Mouse (Mus musculus) brain, embryonic 14.5 days (tissue): ENCODE results near the gene Armcx4.

Experiments
- CTCF ChIP-seq: fragments of 200-500 bp; IDR thresholded peaks from 2 replicates; pipeline ENCODE4 v1.5.1; 2012; ENCODE audit warnings: inconsistent platforms, mild to moderate bottlenecking, moderate library complexity, borderline replicate concordance; ENCODE audit not compliant: insufficient read depth, insufficient read length; ENCODE audit errors: extremely low read depth
- POLR2A ChIP-seq: fragments of 200-500 bp; IDR thresholded peaks from 2 replicates; pipeline ENCODE4 v1.6.1; 2012; ENCODE audit warnings: mild to moderate bottlenecking, inconsistent platforms, borderline replicate concordance; ENCODE audit not compliant: poor library complexity, insufficient read depth, insufficient read length, severe bottlenecking; ENCODE audit errors: extremely low read depth

DNA sequence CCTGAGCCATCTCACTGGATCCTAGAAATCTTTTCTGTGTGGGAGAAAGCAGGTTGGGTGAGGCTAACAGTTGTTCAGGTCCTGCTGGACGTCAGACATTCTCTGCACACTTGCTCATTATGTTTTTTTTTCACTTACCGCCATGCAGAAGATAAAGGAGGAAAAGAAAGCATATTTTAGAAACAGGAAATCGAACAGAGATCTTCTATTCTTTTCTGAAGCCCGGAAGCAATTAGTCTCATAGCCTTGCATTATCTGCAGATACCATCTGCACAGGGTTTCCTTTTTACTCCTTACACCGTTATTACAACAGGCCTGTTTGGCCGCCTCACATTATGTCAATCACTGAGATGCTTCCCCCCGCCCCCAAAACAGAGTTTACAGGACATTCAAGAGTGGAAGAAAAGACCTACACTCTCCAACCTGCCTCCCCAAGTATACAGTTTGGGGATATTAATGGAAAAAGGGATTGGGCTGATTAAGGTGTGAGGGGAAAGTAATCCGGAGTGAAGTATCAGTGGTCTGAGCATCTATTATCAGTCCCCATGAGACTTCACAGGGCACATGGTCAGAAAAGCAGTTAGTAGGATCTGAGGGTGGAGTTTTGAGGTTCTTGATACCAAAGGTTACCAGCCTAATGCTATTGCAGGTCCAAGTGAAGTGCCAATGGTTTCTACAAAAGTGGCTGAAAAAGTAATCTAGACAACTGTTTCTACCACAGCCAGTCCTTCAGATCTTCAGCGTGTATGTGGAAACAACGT is 45.1 kb upstream of the Armcx4 start:
- TF ChIP-seq POLR2A, result no peak
- TF ChIP-seq CTCF, result no peak
